Mouse (Mus musculus) common myeloid progenitor, adult 5-6 weeks (primary cell): ENCODE data around the gene Fgfbp3. TPM values are rescaled to one million over a fixed set of nuclear protein-coding genes. Genes with fewer than 3 reads are reported as not detected.

Experiments
- total RNA-seq: library from RNA; stranded (forward); fragments of 200-1000, 187-1606 nt; gene quantifications from 2 replicates; pipeline ENCODE4 v1.2.3, GENCODE M21; 2017

Gene Fgfbp3
- total RNA-seq, 1 experiment from 2014 or later = 4.6 TPM

Other genes with a start within 250 kb of the Fgfbp3 start
- gene Ppp1r3c, start 183.0 kb downstream of the Fgfbp3 start, total RNA-seq = not detected in 2 replicates
- gene Tnks2, start 85.4 kb downstream of the Fgfbp3 start, total RNA-seq = 93.1 and 106 TPM in 2 replicates
- 81.9 and 95.0 TPM in 2 replicates for gene Btaf1, start 6.5 kb upstream of the Fgfbp3 start, total RNA-seq